Mouse (Mus musculus): ENCODE results near the gene Kcnd3.

- TF ChIP-seq CTCF (IDR thresholded peaks at IDR 0.05; ENCODE audit: low read depth): no peak
- TF ChIP-seq EP300 (IDR thresholded peaks at IDR 0.05; ENCODE audit: low read depth): no peak
These were observed 119.8 kb downstream of the Kcnd3 start for GRCm38 (mm10) chr3:105571944-105572343.

All from liver, postnatal 0 days (tissue).